Mouse (Mus musculus): ENCODE results near the gene Gata3. TPM values are rescaled to one million over a fixed set of nuclear protein-coding genes. Genes with fewer than 3 reads are reported as not detected.

The Gata3 gene
- polyA plus RNA-seq, 2 experiments = 0.30 to 0.63 TPM

- H3K27ac ChIP-seq = no peak overlapping the region; the same call in 1 of the 2 replicates
- no peak overlapping the region for H3K9ac ChIP-seq (replicated peaks)
- no peaks in the 10 kb centered on the region; the same call in 1 of the 2 replicates for H3K36me3 ChIP-seq (replicated peaks; ENCODE audit: control insufficient read depth, insufficient read depth, low read depth)
- DNase-seq (ENCODE audit: low read depth in 3 of 3, low spot score in 3 of 3) (peak in 2 of 3 experiments; percentile 15 to 17), ATAC-seq (ENCODE audit: insufficient read depth) (peak; percentile 67)
- H3K4me2 ChIP-seq (ENCODE audit: low read depth) = no peak overlapping the region
- WGBS (ENCODE audit: insufficient replicate concordance) = 74% methylated on average over 17 of the region's 17 CpGs
- no peak for TF ChIP-seq CTCF (IDR thresholded peaks at IDR 0.05; ENCODE audit: low read depth)
- no peak for TF ChIP-seq EP300 (IDR thresholded peaks at IDR 0.05; ENCODE audit: low read depth)
- no peaks in the 10 kb centered on the region for H3K9me3 ChIP-seq (ENCODE audit: control insufficient read depth, low read length)
- H3K4me1 ChIP-seq (replicated peaks; ENCODE audit: control insufficient read depth in 2 of 2, insufficient read depth in 2 of 2, low read length in 1 of 2) = peaks cover 0 to 5% of the 10 kb centered on the region in 2 experiments; a peak in 1 of 4 replicates
- no peaks in the 10 kb centered on the region for H3K27me3 ChIP-seq (ENCODE audit: control insufficient read depth, insufficient read depth, low read length)
- H3K4me3 ChIP-seq (ENCODE audit: insufficient read depth in 1 of 2, low read depth in 2 of 2, low read length in 2 of 2) = no peak overlapping the region
These were observed 29.0 kb upstream of the Gata3 start for GRCm38 (mm10) chr2:9918691-9919471.

GRCm38 (mm10) chr2:9917602-9918001 lies 27.8 kb upstream of the Gata3 start:
- Histone ChIP-seq H3K36me3 (replicated peaks; ENCODE audit: control insufficient read depth, insufficient read depth, low read depth) (no peaks in the 10 kb centered on the region; the same call in 1 of the 2 replicates), H3K4me3 (ENCODE audit: insufficient read depth in 1 of 2, low read depth in 2 of 2, low read length in 2 of 2) (no peak overlapping the region), H3K27me3 (ENCODE audit: control insufficient read depth, insufficient read depth, low read length) (no peaks in the 10 kb centered on the region), H3K4me1 (replicated peaks; ENCODE audit: control insufficient read depth in 2 of 2, insufficient read depth in 2 of 2, low read length in 1 of 2) (peaks cover 0 to 5% of the 10 kb centered on the region in 2 experiments; a peak in 1 of 4 replicates), H3K4me2 (ENCODE audit: low read depth) (no peak overlapping the region), H3K9ac (replicated peaks) (no peak overlapping the region), H3K9me3 (ENCODE audit: control insufficient read depth, low read length) (no peaks in the 10 kb centered on the region), H3K27ac (no peak overlapping the region)
- DNase-seq (ENCODE audit: low read depth in 3 of 3, low spot score in 3 of 3) = no peak
- TF ChIP-seq CTCF (IDR thresholded peaks at IDR 0.05; ENCODE audit: low read depth) (no peak), EP300 (IDR thresholded peaks at IDR 0.05; ENCODE audit: low read depth) (no peak)
- no peak for ATAC-seq (ENCODE audit: insufficient read depth)
- 80% methylated on average over 9 of the region's 9 CpGs for WGBS (ENCODE audit: insufficient replicate concordance)

GRCm38 (mm10) chr2:9905995-9906394 lies 16.2 kb upstream of the Gata3 start:
- no peak for DNase-seq (ENCODE audit: low read depth in 3 of 3, low spot score in 3 of 3)
- peak; percentile 70 for ATAC-seq (ENCODE audit: insufficient read depth)
- Histone ChIP-seq H3K36me3 (replicated peaks; ENCODE audit: control insufficient read depth, insufficient read depth, low read depth) (no peaks in the 10 kb centered on the region), H3K4me3 (ENCODE audit: insufficient read depth in 1 of 2, low read depth in 2 of 2, low read length in 2 of 2) (peak overlapping the region; percentile 28 to 34), H3K4me1 (replicated peaks; ENCODE audit: control insufficient read depth in 2 of 2, insufficient read depth in 2 of 2, low read length in 1 of 2) (peaks cover 2 to 7% of the 10 kb centered on the region in 2 experiments; a peak in 3 of 4 replicates), H3K4me2 (ENCODE audit: low read depth) (peak overlapping the region; percentile 48), H3K27me3 (ENCODE audit: control insufficient read depth, insufficient read depth, low read length) (no peaks in the 10 kb centered on the region; the same call in 1 of the 2 replicates), H3K9ac (replicated peaks) (no peak overlapping the region), H3K27ac (no peak overlapping the region), H3K9me3 (ENCODE audit: control insufficient read depth, low read length) (no peaks in the 10 kb centered on the region)
- 2% methylated on average over 11 of the region's 11 CpGs for WGBS (ENCODE audit: insufficient replicate concordance)
- TF ChIP-seq EP300 (IDR thresholded peaks at IDR 0.05; ENCODE audit: low read depth) (0 out of 2 replicates have a peak, but pooled peaks have one; percentile 20), CTCF (IDR thresholded peaks at IDR 0.05; ENCODE audit: low read depth) (no peak)

GRCm38 (mm10) chr2:9903854-9904560 lies 14.2 kb upstream of the Gata3 start:
- DNase-seq (ENCODE audit: low read depth in 3 of 3, low spot score in 3 of 3) = no peak
- H3K4me2 ChIP-seq (ENCODE audit: low read depth) = no peak overlapping the region
- no peak overlapping the region for H3K9ac ChIP-seq (replicated peaks)
- no peaks in the 10 kb centered on the region for H3K9me3 ChIP-seq (ENCODE audit: control insufficient read depth, low read length)
- no peaks in the 10 kb centered on the region for H3K36me3 ChIP-seq (replicated peaks; ENCODE audit: control insufficient read depth, insufficient read depth, low read depth)
- no peaks in the 10 kb centered on the region; the same call in 1 of the 2 replicates for H3K27me3 ChIP-seq (ENCODE audit: control insufficient read depth, insufficient read depth, low read length)
- no peak for TF ChIP-seq EP300 (IDR thresholded peaks at IDR 0.05; ENCODE audit: low read depth)
- TF ChIP-seq CTCF (IDR thresholded peaks at IDR 0.05; ENCODE audit: low read depth) = no peak
- 40% methylated on average over 14 of the region's 14 CpGs for WGBS (ENCODE audit: insufficient replicate concordance)
- peaks cover 2 to 7% of the 10 kb centered on the region in 2 experiments; a peak in 3 of 4 replicates for H3K4me1 ChIP-seq (replicated peaks; ENCODE audit: control insufficient read depth in 2 of 2, insufficient read depth in 2 of 2, low read length in 1 of 2)
- H3K4me3 ChIP-seq (ENCODE audit: insufficient read depth in 1 of 2, low read depth in 2 of 2, low read length in 2 of 2) = no peak overlapping the region
- ATAC-seq (ENCODE audit: insufficient read depth) = no peak
- H3K27ac ChIP-seq = no peak overlapping the region

GRCm38 (mm10) chr2:9897846-9898245 lies 8.0 kb upstream of the Gata3 start:
- DNase-seq (ENCODE audit: low read depth in 3 of 3, low spot score in 3 of 3) (no peak), ATAC-seq (ENCODE audit: insufficient read depth) (no peak)
- Histone ChIP-seq H3K27me3 (ENCODE audit: control insufficient read depth, insufficient read depth, low read length) (peaks cover 46% of the 10 kb centered on the region), H3K4me1 (replicated peaks; ENCODE audit: control insufficient read depth in 2 of 2, insufficient read depth in 2 of 2, low read length in 1 of 2) (no peaks in the 10 kb centered on the region), H3K36me3 (replicated peaks; ENCODE audit: control insufficient read depth, insufficient read depth, low read depth) (no peaks in the 10 kb centered on the region), H3K9ac (replicated peaks) (no peak overlapping the region), H3K4me2 (ENCODE audit: low read depth) (no peak overlapping the region), H3K27ac (no peak overlapping the region), H3K9me3 (ENCODE audit: control insufficient read depth, low read length) (no peaks in the 10 kb centered on the region), H3K4me3 (ENCODE audit: insufficient read depth in 1 of 2, low read depth in 2 of 2, low read length in 2 of 2) (no peak overlapping the region)
- no peak for TF ChIP-seq EP300 (IDR thresholded peaks at IDR 0.05; ENCODE audit: low read depth)
- WGBS (ENCODE audit: insufficient replicate concordance) = 18% methylated on average over 8 of the region's 8 CpGs
